Mouse (Mus musculus): ENCODE measurements at regions not wholly inside any gene's neighbourhood (a gene's known extent, or its start where the extent isn't known, plus 50 kb on each side); places are given as distances from the start of the nearest gene placed in this dataset.

DNA sequence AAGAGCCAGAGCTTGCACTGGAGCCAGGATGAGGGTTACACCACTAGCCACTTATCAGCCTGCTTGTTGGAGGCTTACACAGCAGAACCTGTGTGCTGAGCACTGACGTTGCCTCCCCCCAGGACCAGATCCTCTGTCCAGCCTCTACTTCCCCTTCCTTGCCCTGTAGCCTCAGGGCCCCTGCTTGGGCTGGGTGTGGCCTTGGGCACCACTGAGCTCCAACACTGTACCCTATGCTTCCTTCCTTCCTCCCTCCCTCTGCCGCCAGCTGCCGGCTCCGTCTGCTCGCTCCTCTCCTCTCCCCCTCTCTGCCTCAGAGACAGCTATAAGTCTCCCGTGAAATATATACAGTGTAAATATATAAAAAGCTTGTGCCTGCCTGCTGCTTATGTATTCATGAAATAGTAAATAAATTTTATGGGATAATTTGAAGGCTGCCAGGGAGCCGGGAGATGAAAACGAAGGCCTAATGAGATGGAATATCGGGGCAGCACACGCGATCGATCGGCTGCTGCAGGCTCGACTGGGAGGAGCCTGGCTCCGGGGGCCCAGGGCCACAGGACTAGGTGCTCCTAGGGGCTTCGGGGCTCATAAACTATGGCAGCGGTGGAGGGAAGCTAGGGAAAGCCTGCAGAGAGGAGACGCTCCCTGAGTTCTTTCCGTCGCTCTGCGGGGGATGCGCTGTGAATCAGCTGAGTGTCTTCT, 135.6 kb downstream of the Rbm19 start:
- no peak for DNase-seq (ENCODE audit: low read depth)

DNA sequence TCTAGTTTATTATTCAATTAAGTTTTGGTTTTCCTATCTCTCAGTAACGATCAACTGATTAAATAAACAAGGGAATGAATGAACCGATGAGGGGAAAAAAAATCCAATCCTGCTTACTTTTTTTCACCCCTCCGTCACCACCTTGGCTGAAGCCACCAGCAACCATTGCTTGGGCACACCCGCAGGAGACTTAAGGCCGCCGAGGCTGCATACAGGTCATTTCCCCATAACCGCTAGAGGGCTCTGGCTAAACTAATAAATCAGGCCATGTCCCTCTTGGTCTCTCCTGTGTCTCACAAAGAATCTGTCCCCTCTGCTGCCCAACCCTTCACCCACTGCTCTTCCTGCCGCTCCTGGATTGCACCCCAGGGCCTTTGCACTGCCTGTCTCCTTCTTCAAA, 136.3 kb downstream of the Rbm19 start:
- DNase-seq (ENCODE audit: low read depth), result no peak

DNA sequence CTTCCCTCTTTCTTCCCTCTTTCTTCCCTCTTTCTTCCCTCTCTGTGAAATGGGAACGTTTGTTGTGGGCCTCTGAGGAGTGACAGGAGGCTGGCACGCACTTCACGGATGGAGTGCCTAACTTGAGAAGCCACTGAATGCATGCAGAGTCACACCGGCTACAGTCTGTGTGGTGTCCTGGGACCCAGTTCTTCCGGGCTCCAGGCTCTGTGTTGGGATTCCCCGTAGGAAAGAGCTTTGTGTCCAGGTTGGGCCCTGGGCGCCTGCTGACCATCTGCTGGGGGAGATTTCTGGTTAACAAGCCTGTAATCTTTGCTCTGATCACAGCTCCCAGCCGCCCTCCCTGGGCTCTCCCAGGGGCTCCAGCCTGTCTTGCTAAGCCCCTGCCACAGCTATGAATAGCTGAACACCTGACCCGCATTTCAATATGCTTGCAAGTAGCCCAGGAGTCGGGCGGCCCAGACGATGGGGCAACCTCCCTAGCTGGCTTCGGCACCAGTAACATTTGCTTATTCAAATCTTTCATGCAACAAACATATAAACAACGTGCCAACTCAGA, 146.5 kb downstream of the Rbm19 start:
- DNase-seq (ENCODE audit: low read depth), result no peak

DNA sequence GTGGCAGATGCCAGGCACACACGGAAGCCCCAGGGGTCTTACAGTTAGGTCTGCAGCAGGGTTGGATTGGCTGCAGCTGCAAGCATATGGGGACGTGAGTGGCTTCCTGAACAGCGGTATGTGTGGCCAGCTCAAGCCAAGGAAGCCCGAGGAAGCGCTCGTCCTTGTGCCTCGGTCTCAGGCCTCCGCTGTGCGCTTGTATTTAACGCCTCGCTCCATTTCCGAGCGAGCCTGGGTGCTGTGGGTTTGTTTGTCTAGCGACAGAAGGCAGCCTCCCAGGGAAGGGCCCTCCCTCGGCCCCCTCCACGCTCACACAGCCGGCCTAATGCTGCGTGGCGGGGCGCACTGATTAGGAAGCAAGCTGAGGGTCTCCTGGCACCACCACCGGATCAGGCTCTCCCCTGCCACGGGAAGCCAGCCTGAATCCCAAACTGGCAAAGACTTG, 153.2 kb downstream of the Rbm19 start:
- DNase-seq (ENCODE audit: low read depth), result no peak

DNA sequence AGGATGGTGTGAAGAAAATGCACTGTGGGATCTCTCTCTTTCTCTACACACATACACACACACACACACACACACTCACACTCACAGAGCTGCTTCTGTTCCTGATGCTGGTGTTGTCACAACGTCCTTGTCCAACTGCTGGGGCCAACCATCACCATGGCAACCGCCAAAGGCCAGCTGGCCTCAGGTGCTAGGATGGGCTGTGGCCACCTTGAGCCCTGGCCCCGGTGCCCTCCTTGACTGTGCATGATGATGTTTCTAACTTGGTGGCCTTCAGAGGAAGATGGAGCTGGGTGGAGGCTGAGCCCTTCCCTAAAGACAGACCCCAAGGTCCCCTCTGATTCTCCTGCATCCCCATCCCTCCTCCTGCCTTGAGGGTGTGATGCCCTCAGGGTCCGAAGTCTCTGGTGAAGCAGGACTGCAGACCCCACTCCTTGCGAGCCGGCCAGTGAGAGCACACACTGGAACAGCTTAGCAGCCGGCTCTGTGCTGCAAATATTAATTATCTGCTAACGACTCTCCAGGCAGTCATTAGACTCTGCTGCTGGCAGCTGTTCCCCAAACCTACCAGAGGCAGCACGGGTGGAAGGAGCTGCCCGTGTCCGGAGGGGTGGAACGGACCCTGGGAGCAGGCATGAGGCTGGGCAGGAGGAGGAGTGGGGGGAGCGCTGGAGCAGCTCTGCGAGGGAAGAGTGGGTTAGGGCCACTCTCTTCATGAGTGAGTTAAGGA, 154.8 kb downstream of the Rbm19 start:
- DNase-seq (ENCODE audit: low read depth), result no peak

DNA sequence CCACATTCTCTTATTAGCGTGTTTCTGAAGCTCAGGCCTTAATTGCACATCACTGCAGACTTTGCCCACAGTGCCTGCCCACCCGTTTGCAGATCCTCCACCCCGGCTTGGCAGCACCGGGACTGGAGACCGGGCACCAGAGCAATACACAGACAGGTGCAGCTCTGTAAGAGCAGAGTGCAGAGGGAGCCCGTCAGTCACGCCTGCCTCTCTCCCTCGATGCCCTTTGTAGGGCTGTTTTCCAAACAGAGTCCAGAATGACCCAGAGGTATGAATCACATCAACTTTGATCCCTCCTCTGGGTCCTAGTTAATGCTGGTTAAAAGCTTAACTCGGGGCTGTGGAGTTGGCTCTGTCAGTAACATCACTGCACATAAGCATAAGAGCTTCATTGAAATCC, 155.3 kb upstream of the Lhx5 start:
- no peak for DNase-seq (ENCODE audit: low read depth)

DNA sequence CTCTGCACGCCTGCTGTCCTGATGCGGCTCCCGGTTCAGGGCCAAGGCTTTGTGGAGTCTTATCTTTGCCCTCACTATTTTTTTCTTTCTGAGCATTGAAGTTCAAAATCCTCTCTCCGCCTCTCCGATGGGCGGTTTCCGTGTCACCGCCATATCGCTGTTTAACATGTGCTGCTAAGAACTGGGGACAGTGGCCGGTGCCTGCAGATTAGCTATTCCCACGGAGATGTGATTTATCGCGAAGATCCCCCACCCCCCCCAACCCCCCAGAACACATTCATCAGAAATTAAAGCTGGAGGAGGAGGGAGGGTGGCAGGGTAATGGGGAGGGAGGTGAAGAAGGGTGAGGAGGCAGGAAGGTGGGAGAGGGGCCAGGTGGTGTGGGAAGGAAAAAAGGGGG, 151.2 kb upstream of the Lhx5 start:
- DNase-seq (ENCODE audit: low read depth), result no peak

DNA sequence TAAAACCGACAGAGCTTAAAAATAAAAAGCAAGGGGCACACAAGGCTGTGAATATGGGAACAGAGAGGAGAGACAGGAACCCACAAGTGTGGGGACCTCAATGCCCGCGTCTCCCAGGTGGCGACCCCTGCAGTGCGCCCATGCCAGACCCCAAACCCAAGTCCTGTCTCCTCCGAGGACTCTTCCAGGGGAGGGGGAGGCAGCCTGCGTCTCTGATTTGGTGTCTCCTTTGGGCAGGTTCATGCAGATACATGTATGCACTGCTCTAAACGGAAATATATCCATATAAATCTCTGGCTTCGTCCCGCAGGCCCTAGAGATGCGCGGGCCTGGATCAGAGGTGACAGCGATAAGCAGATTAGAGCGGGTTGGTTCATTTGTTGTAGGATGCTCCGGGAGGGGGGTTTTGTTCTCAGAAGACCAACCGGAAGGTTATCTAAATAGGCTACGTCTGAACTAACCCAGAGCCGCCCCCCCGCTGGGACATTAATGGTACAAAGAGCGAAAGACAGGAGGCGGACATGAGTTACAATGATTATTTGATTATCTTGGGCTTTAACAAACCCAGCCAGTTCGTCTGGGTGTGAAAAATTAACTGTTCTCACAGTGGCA, 150.4 kb upstream of the Lhx5 start:
- DNase-seq (ENCODE audit: low read depth), result no peak

DNA sequence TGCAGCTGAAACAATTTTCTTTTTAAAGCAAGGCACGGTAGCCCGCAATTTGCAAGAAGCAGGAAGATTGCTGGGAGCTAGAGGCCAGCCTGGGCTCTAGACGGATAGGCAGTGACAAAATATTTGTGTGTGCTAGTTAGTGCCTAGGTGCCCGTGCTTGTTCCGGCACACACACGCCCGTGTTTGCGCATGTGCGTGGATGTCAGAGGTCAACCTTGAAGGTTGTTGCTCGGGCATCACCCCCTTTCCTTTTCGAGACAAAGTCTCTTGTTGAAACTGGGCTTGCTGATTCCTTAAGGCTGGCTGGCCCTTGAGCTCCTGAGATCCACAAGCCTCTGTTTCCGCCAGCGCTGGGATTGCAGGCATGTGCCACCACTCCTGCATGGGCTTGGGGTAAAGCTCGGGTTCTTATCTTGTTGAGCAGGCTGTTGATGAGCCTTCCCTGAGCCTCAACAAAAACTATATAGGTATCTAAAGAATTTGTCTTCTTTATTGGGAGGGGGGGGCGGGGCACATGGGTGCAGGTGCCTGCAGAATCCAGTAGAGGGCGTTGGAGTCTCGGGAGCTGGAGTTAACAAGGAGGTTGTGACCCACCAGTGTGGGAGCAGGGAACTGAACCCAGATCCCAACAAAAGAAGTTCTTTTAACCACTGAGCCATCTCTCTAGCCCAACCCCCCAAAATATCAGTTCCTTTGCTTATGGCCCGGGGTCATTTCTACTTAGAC, 149.5 kb upstream of the Lhx5 start:
- no peak for DNase-seq (ENCODE audit: low read depth)

DNA sequence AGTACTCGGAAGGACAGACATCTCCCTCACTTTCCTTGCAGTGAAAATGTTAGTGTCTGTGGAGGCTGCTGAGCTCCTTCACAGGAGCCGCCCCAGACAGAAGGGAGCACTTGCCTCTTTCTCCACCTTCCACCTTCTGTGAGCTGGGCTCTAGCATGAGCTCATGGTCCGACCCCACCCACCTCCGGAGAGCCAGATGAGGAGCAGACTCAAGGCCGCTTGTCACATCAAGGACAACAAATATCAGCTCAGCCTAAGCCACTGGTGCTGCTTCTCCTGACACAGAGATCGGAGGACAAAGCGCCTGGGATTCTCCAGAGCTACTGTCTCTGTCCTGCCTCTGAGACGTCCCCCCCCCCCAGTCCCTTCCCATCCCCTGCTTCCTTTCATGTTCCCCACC, 146.9 kb upstream of the Lhx5 start:
- DNase-seq (ENCODE audit: low read depth), result no peak

DNA sequence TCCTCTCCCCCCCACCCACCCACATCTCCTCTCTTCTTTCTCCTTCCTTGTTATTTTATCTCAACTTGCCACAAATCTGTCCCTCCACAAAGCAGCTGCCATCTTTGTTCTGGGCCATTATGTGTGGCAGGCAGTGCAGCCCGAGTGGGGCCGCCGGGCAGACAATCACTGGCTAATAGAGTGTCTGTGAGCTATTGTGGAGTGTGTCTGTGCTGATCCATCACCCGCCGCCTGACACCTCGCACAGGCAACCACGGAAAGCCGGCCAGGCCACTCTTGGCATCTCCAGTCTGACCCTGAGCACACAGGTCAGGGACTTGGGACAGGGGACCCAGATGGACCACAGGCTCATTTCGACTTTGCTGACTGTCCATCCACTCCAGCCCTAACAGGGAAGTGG, 146.5 kb upstream of the Lhx5 start:
- DNase-seq (ENCODE audit: low read depth), result no peak

DNA sequence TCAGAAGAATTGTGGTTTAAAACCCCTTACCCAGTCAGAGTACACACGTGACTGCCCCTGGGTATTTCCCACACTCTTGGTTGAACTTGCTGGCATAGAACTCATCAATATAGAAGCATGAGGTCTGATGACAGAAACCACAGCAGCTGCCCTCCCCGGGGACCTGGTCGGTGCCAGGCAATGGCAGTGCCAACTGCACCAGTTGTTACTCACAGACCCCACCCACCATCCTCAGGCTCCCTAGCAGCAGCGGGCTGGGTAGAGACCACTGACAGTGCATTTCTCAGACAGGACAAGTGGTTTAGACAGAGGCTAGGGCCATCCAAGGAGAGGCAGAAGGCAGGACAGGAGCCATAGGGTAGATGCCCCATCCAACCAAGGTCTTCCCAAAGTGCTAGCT, 144.7 kb upstream of the Lhx5 start:
- DNase-seq (ENCODE audit: low read depth), result no peak

DNA sequence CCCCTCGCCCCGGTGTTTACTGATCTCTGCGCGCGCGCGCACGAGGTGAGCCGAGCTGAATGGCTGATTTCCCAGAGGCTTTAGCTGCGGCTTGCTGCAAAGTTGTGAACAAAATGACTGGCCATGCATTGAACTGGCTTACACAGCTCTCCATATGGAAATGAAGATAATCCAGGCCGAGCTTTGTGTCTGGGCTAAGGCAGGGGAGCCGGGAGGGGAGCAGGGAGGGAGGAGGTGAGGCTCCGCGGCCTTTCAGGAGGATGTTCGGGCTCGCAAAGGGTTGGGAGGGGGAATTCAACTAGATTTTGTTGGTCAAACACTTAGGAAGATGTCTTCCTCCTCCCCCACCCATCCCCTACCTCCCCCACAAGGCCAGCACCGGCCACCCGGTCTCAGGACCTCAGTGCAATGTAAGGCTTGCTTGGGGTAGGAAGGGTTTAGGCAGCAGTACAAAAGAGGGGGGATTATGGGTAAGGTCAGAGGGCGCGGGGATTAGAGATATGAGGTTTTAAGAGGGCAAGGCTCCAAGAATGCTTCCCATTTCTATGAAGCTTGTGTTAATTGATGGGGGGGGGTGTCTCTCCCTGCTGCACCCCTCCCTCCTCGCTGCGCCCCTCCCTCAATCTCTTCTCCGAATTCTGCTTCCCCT, 143.3 kb upstream of the Lhx5 start:
- DNase-seq (ENCODE audit: low read depth), result no peak

DNA sequence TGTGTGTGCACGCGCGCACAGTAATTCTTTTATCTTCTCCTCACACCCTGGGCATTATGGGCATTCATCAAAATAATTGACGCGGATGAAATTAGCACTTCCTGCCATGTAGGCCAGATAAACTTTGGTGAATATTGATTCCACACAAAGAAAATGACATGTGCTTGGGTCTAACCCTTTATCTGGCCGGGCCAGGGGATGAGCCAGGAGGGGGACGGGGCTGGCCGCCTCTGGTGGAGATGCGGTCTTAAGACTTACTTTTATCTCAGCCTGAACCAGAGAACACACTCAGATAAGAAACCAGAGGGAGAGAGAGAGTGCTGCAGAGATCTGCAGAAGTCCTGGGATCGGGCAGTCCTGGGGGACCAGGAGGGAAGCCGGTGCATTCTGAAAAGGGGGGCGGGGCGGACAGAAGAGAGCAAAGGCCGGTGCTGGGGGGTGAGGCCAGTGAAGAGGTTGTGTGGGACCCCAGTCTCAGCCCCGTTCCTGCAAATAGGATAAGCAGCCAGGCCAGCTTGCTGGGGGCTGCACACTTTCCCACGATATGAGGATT, 136.9 kb upstream of the Lhx5 start:
- no peak for DNase-seq (ENCODE audit: low read depth)

DNA sequence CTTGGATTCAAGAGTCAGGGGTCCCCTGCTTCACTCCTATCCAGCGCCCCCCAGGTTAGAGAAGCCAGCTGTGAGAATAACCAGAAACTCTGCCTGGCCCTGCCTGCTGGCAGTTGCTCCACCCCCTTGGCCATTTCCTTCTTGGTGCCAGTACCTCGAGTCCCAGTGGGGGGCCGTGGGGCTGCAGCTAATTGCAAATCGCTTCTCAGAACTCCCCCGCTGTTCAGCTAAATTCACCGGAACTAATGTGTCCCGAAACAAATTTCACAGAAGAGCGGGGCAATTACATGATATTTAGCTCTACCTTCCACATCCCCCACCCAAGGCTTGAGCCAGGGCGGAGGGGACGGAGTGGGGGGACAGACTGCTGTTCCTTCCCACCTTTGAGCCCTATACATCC, 134.3 kb upstream of the Lhx5 start:
- no peak for DNase-seq (ENCODE audit: low read depth)

DNA sequence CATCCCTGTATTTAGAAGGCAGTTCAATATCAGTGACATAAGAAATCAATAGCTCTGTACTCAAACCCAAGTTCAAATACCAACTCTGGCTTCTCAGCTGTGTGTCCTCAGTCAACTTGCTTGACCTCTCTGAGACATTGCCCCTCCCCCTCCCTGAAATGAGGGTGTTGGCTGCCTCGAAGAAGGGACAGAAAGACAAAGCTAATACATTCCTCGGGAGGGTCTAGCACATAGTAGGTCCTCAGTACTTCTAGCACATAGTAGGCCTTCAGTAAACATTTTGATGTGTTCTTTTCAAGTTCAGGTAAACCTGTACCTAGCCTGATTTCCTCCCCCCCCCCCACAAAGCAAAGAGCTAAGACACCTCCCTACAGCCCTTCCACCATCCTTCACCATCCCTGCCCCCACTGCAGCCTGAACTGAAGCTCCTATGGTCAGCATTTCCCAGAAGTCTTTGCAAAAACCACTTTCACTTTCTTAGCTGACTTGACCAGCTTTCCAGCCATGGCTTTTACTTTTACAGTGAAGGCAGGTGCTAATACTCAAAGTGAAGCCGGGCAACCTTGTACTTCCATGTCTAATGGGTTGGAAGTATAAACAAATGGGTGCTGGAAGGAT, 133.7 kb upstream of the Lhx5 start:
- DNase-seq (ENCODE audit: low read depth), result no peak

DNA sequence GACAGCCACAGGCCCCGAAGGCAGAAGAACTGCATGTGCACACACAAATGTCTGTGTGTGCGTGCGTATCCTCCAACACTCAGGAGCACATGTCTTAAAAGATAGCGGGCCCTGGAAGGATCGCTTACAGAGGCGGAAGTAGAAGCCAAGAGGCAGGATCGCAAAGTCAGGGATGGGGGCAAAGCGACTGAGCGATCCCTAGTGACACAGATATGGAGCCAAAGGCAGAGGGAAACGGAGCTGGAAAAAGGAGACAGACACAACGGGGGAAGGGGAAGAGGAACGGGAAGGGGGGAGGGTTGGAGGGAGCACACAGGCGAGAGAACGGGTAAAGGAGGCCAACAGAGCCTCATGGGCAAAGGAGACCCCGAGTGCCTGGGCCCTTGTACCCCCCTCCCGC, 129.8 kb upstream of the Lhx5 start:
- no peak for DNase-seq (ENCODE audit: low read depth)

DNA sequence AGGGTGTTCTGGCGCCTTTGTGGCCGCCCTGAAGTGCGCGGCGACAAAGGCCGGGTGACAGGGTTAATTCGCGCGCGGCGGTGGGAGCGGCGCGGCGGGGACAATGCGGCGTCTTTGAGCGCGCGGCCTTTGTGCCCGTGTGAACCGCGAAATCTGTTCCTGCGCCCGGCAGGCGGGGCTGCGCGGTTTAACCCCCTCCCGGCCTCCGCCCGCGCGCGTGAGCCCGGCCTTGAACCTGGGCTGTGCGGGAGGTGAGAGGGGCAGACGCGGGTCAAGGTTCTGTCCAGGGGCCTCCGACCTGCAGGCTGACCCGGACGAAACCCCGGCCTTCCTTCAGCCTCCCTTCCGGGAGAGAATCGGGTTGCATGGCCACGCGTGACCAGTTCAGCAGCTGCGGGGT, 129.2 kb upstream of the Lhx5 start:
- no peak for DNase-seq (ENCODE audit: low read depth)

DNA sequence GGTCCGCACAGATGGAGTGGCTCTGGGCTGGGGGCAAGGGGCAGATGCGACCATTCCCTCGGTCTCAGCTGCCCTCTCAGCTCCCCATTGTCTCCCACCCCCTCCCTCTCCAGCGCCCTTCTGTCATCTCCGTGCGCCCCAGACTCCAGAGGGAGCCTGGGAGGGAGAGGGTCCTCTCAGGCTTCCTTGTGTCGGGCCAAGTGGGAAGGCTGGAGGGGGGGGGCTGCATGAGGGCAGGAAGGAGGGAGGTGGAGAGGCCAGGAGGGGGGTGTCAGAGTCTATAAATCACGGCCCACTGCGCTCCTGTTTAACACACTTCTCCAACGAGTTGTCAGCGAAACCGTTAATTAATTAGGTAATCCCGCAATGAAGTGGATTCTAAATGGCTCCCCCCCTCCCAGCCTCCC, 127.2 kb upstream of the Lhx5 start:
- no peak for DNase-seq (ENCODE audit: low read depth)

DNA sequence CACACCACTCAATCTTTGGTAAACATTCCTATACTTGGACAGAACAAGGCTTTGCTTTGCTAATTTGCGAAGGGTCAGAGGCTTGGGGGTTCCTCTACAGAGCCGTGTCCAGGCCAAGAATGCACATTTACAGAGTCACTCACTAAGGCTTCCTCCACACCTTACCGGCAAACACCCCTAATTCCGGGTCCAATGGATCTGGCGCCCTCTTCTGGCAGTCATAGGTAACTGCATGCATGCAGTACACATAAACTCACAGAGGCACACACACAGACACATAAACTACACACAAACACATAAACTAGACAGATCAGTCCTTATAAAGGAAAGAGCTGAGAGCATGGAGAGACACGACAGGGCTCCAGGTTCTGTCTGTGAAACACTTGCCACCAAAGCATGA, 119.2 kb upstream of the Lhx5 start:
- no peak for DNase-seq (ENCODE audit: low read depth)

DNA sequence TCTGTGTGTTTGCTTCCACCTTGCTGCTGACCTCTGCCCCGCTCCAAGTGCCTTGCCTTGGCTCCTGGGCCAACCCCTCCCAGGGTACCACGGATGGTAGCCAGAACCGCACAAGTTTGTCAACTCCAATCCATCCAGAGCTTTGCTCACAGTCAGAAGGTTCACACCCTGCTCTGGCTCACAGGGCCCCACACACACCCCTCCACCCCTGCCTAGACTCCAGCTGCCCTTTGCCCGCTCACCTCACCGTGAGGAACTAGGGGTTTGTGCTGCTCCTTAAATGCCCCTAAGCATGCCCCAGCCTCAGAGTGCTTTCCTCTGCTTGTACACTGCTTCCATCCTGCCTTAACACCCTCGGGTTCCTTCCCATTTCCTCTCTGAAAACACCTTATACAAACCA, 117.5 kb upstream of the Lhx5 start:
- DNase-seq (ENCODE audit: low read depth), result no peak

Measured in gonadal fat pad, adult 2 months (tissue).